Mouse (Mus musculus): Measurements from ENCODE around the gene Prap1. TPM values are rescaled to one million over a fixed set of nuclear protein-coding genes. Genes with fewer than 3 reads are reported as not detected.
A peak's percentile ranks its signal among the peaks of the same experiment; 100 is the strongest.

Prap1 gene
- polyA plus RNA-seq, 1 experiment from 2014 or later, result 0.38 TPM

GRCm38 (mm10) chr7:140101498-140101897 lies 8.3 kb downstream of the Prap1 start:
- Histone ChIP-seq H3K27me3 (ENCODE audit: control insufficient read depth, insufficient read depth, low read length) (no peaks in the 10 kb centered on the region), H3K9ac (ENCODE audit: low read depth, low read length) (peak overlapping the region; percentile 40; the same call in 1 of the 2 replicates), H3K4me2 (replicated peaks; ENCODE audit: low read depth, low read length) (peak overlapping the region; percentile 55), H3K9me3 (ENCODE audit: control insufficient read depth, low read length) (no peaks in the 10 kb centered on the region), H3K36me3 (ENCODE audit: control insufficient read depth, insufficient read depth, low read length) (peaks cover 13% of the 10 kb centered on the region), H3K4me1 (ENCODE audit: control insufficient read depth, insufficient read depth, low read length) (peaks cover 7% of the 10 kb centered on the region; the same call in 1 of the 2 replicates), H3K4me3 (ENCODE audit: low read length) (peak overlapping the region; percentile 36), H3K27ac (ENCODE audit: low read depth, low read length) (no peak overlapping the region)
- 0 out of 2 replicates have a peak, but pooled peaks have one; percentile 25 for ATAC-seq (ENCODE audit: low FRiP score, low TSS enrichment)
- 73% methylated on average over 10 of the region's 10 CpGs for WGBS

- H3K4me2 ChIP-seq (replicated peaks; ENCODE audit: low read depth, low read length), result peak within 1 kb of the TSS; percentile 55
- H3K9ac ChIP-seq (ENCODE audit: low read depth, low read length), result peak within 1 kb of the TSS; percentile 40
- no peaks in the 10 kb centered on the region for H3K27me3 ChIP-seq (ENCODE audit: control insufficient read depth, insufficient read depth, low read length)
- H3K9me3 ChIP-seq (ENCODE audit: control insufficient read depth, low read length), result no peaks in the 10 kb centered on the region
- H3K27ac ChIP-seq (ENCODE audit: low read depth, low read length), result no peak within 1 kb of the TSS
- H3K36me3 ChIP-seq (ENCODE audit: control insufficient read depth, insufficient read depth, low read length), result peaks cover 18% of the 10 kb centered on the region
- H3K4me3 ChIP-seq (ENCODE audit: low read length), result peak within 1 kb of the TSS; percentile 36
- peaks cover 7% of the 10 kb centered on the region; the same call in 1 of the 2 replicates for H3K4me1 ChIP-seq (ENCODE audit: control insufficient read depth, insufficient read depth, low read length)
- WGBS, result 1% methylated on average over 30 of the region's 30 CpGs
- peak; percentile 94 for ATAC-seq (ENCODE audit: low FRiP score, low TSS enrichment)
Observed at GRCm38 (mm10) chr7:140101993-140102860, 9.0 kb downstream of the Prap1 start, which contains the start of gene Fuom. Fuom (minus strand) TSS chr7:140102441.

GRCm38 (mm10) chr7:140104009-140104408 lies 10.8 kb downstream of the Prap1 start:
- H3K9me3 ChIP-seq (ENCODE audit: control insufficient read depth, low read length), result no peaks in the 10 kb centered on the region
- no peaks in the 10 kb centered on the region for H3K27me3 ChIP-seq (ENCODE audit: control insufficient read depth, insufficient read depth, low read length)
- no peak overlapping the region for H3K9ac ChIP-seq (ENCODE audit: low read depth, low read length)
- H3K4me2 ChIP-seq (replicated peaks; ENCODE audit: low read depth, low read length), result no peak overlapping the region
- 68% methylated on average over 4 of the region's 4 CpGs for WGBS
- H3K36me3 ChIP-seq (ENCODE audit: control insufficient read depth, insufficient read depth, low read length), result peaks cover 36% of the 10 kb centered on the region
- peaks cover 7% of the 10 kb centered on the region; the same call in 1 of the 2 replicates for H3K4me1 ChIP-seq (ENCODE audit: control insufficient read depth, insufficient read depth, low read length)
- no peak overlapping the region for H3K27ac ChIP-seq (ENCODE audit: low read depth, low read length)
- no peak for ATAC-seq (ENCODE audit: low FRiP score, low TSS enrichment)
- no peak overlapping the region for H3K4me3 ChIP-seq (ENCODE audit: low read length)

GRCm38 (mm10) chr7:140111943-140112342 lies 18.7 kb downstream of the Prap1 start:
- no peak overlapping the region for H3K27ac ChIP-seq (ENCODE audit: low read depth, low read length)
- no peak overlapping the region for H3K9ac ChIP-seq (ENCODE audit: low read depth, low read length)
- H3K27me3 ChIP-seq (ENCODE audit: control insufficient read depth, insufficient read depth, low read length), result no peaks in the 10 kb centered on the region
- ATAC-seq (ENCODE audit: low FRiP score, low TSS enrichment), result no peak
- H3K9me3 ChIP-seq (ENCODE audit: control insufficient read depth, low read length), result no peaks in the 10 kb centered on the region
- 80% methylated on average over 3 of the region's 3 CpGs for WGBS
- no peaks in the 10 kb centered on the region for H3K4me1 ChIP-seq (ENCODE audit: control insufficient read depth, insufficient read depth, low read length)
- H3K4me2 ChIP-seq (replicated peaks; ENCODE audit: low read depth, low read length), result no peak overlapping the region
- no peak overlapping the region for H3K4me3 ChIP-seq (ENCODE audit: low read length)
- peaks cover 57% of the 10 kb centered on the region for H3K36me3 ChIP-seq (ENCODE audit: control insufficient read depth, insufficient read depth, low read length)

GRCm38 (mm10) chr7:140115583-140116328 lies 22.6 kb downstream of the Prap1 start, which contains the start of gene Paox:
Paox (plus strand) TSS chr7:140115799.
- WGBS, result 1% methylated on average over 23 of the region's 23 CpGs
- H3K9ac ChIP-seq (ENCODE audit: low read depth, low read length), result peak within 1 kb of the TSS; percentile 81
- ATAC-seq (ENCODE audit: low FRiP score, low TSS enrichment), result peak; percentile 75

GRCm38 (mm10) chr7:140116329-140117054 lies 23.3 kb downstream of the Prap1 start, which contains the start of gene Echs1:
Echs1 (minus strand) TSS chr7:140116476.
- Histone ChIP-seq H3K36me3 (ENCODE audit: control insufficient read depth, insufficient read depth, low read length) (peaks cover 14% of the 10 kb centered on the region), H3K9me3 (ENCODE audit: control insufficient read depth, low read length) (no peaks in the 10 kb centered on the region), H3K4me1 (ENCODE audit: control insufficient read depth, insufficient read depth, low read length) (no peaks in the 10 kb centered on the region), H3K9ac (ENCODE audit: low read depth, low read length) (peak within 1 kb of the TSS; percentile 81), H3K27me3 (ENCODE audit: control insufficient read depth, insufficient read depth, low read length) (no peaks in the 10 kb centered on the region), H3K4me2 (replicated peaks; ENCODE audit: low read depth, low read length) (peak within 1 kb of the TSS; percentile 70), H3K4me3 (ENCODE audit: low read length) (peak within 1 kb of the TSS; percentile 81), H3K27ac (ENCODE audit: low read depth, low read length) (peak within 1 kb of the TSS; percentile 88)
- WGBS, result 4% methylated on average over 28 of the region's 28 CpGs
- peak; percentile 96 for ATAC-seq (ENCODE audit: low FRiP score, low TSS enrichment)

More at GRCm38 (mm10) chr7:140115583-140116328, 22.6 kb downstream of the Prap1 start, which contains the start of gene Paox:
- no peaks in the 10 kb centered on the region for H3K27me3 ChIP-seq (ENCODE audit: control insufficient read depth, insufficient read depth, low read length)
- H3K4me1 ChIP-seq (ENCODE audit: control insufficient read depth, insufficient read depth, low read length), result no peaks in the 10 kb centered on the region
- H3K27ac ChIP-seq (ENCODE audit: low read depth, low read length), result peak within 1 kb of the TSS; percentile 88
- H3K9me3 ChIP-seq (ENCODE audit: control insufficient read depth, low read length), result no peaks in the 10 kb centered on the region
- H3K4me2 ChIP-seq (replicated peaks; ENCODE audit: low read depth, low read length), result peak within 1 kb of the TSS; percentile 70
- peaks cover 20% of the 10 kb centered on the region for H3K36me3 ChIP-seq (ENCODE audit: control insufficient read depth, insufficient read depth, low read length)
- H3K4me3 ChIP-seq (ENCODE audit: low read length), result peak within 1 kb of the TSS; percentile 81

- H3K9me3 ChIP-seq (ENCODE audit: control insufficient read depth, low read length), result no peaks in the 10 kb centered on the region
- no peak for ATAC-seq (ENCODE audit: low FRiP score, low TSS enrichment)
- WGBS, result 89% methylated on average over 2 of the region's 2 CpGs
- no peak overlapping the region for H3K4me2 ChIP-seq (replicated peaks; ENCODE audit: low read depth, low read length)
- no peaks in the 10 kb centered on the region for H3K36me3 ChIP-seq (ENCODE audit: control insufficient read depth, insufficient read depth, low read length)
- H3K4me1 ChIP-seq (ENCODE audit: control insufficient read depth, insufficient read depth, low read length), result peaks cover 4% of the 10 kb centered on the region; the same call in 1 of the 2 replicates
- no peaks in the 10 kb centered on the region for H3K27me3 ChIP-seq (ENCODE audit: control insufficient read depth, insufficient read depth, low read length)
- no peak overlapping the region for H3K27ac ChIP-seq (ENCODE audit: low read depth, low read length)
- no peak overlapping the region for H3K4me3 ChIP-seq (ENCODE audit: low read length)
- no peak overlapping the region for H3K9ac ChIP-seq (ENCODE audit: low read depth, low read length)
Observed at GRCm38 (mm10) chr7:140120484-140120883, 27.3 kb downstream of the Prap1 start.

GRCm38 (mm10) chr7:140121338-140121910 lies 28.2 kb downstream of the Prap1 start:
- no peak overlapping the region for H3K4me2 ChIP-seq (replicated peaks; ENCODE audit: low read depth, low read length)
- WGBS, result 85% methylated on average over 13 of the region's 13 CpGs
- H3K4me3 ChIP-seq (ENCODE audit: low read length), result no peak overlapping the region
- H3K4me1 ChIP-seq (ENCODE audit: control insufficient read depth, insufficient read depth, low read length), result peaks cover 4% of the 10 kb centered on the region; the same call in 1 of the 2 replicates
- no peaks in the 10 kb centered on the region for H3K36me3 ChIP-seq (ENCODE audit: control insufficient read depth, insufficient read depth, low read length)
- no peaks in the 10 kb centered on the region for H3K9me3 ChIP-seq (ENCODE audit: control insufficient read depth, low read length)
- no peaks in the 10 kb centered on the region for H3K27me3 ChIP-seq (ENCODE audit: control insufficient read depth, insufficient read depth, low read length)
- H3K27ac ChIP-seq (ENCODE audit: low read depth, low read length), result no peak overlapping the region
- no peak for ATAC-seq (ENCODE audit: low FRiP score, low TSS enrichment)
- H3K9ac ChIP-seq (ENCODE audit: low read depth, low read length), result no peak overlapping the region
